Mouse (Mus musculus): Measurements from ENCODE around the gene Tfb1m. TPM values are rescaled to one million over a fixed set of nuclear protein-coding genes. Genes with fewer than 3 reads are reported as not detected.

Tfb1m gene
- polyA plus RNA-seq, 1 experiment from 2014 or later = 14.1 TPM

DNA sequence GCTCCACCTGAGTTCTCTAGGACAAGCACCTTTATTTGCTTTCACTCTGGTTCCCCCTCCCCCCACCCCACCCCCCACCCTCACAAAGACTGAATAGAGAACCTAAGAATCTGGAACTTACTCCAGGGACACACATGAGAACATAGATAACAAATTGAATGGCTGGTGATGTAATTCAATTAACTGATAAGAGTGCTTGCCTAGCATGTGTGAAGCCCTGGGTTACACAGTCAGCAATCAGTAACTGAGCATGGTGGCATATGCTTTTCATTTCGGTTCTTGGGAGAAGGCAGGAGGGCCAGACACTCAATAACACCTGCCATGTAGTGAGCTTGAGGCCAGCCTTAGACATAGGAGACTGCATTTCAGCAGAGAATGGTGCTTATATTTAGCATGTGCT lies 1.3 kb downstream of the Tfb1m start:
- no peak for DNase-seq (ENCODE audit: low spot score)
- H3K27ac ChIP-seq = no peak overlapping the region
- no peak overlapping the region for H3K4me3 ChIP-seq (replicated peaks; ENCODE audit: low read length)
- peak overlapping the region; percentile 82; the same call in 1 of the 2 replicates for H3K4me2 ChIP-seq (replicated peaks)
- 81% methylated on average over 1 of the region's 1 CpGs for WGBS
- no peaks in the 10 kb centered on the region for H3K27me3 ChIP-seq (ENCODE audit: control insufficient read depth, insufficient read depth, low read length)
- H3K36me3 ChIP-seq (replicated peaks; ENCODE audit: control insufficient read depth, insufficient read depth) = 0 out of 2 replicates have a peak, but pooled peaks cover 11% of the 10 kb centered on the region
- no peaks in the 10 kb centered on the region for H3K9me3 ChIP-seq (ENCODE audit: control insufficient read depth, low read length)
- no peak for ATAC-seq (ENCODE audit: low FRiP score)
- no peak overlapping the region for H3K9ac ChIP-seq
- peaks cover 12% of the 10 kb centered on the region for H3K4me1 ChIP-seq (replicated peaks; ENCODE audit: control insufficient read depth, insufficient read depth, low read length)

DNA sequence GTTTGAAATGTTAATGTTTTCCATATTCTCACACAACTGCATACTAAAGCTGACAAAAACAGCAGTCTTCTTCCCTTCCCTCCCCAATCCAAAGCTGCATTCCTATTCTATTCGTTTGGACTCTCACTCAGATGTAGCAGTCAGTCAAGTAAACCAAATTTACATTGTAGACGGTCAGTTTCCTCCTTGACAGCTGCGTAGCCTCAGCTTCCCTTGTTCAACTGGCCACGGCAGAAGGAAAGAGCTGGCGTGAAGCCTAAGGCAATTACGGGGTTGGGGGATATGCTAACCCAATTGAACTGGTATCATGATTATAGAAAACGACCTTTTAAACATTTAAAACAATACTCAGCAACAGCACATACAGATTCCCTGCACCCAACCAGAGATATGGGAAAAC lies 9.9 kb downstream of the Tfb1m start:
- no peak overlapping the region for H3K27ac ChIP-seq
- H3K36me3 ChIP-seq (replicated peaks; ENCODE audit: control insufficient read depth, insufficient read depth) = peaks cover 7% of the 10 kb centered on the region; the same call in 1 of the 2 replicates
- WGBS = 67% methylated on average over 7 of the region's 7 CpGs
- no peaks in the 10 kb centered on the region for H3K27me3 ChIP-seq (ENCODE audit: control insufficient read depth, insufficient read depth, low read length)
- no peak for ATAC-seq (ENCODE audit: low FRiP score)
- DNase-seq (ENCODE audit: low spot score) = no peak
- no peak overlapping the region for H3K9ac ChIP-seq
- no peak overlapping the region for H3K4me2 ChIP-seq (replicated peaks)
- no peaks in the 10 kb centered on the region for H3K9me3 ChIP-seq (ENCODE audit: control insufficient read depth, low read length)
- H3K4me1 ChIP-seq (replicated peaks; ENCODE audit: control insufficient read depth, insufficient read depth, low read length) = no peaks in the 10 kb centered on the region
- no peak overlapping the region for H3K4me3 ChIP-seq (replicated peaks; ENCODE audit: low read length)

DNA sequence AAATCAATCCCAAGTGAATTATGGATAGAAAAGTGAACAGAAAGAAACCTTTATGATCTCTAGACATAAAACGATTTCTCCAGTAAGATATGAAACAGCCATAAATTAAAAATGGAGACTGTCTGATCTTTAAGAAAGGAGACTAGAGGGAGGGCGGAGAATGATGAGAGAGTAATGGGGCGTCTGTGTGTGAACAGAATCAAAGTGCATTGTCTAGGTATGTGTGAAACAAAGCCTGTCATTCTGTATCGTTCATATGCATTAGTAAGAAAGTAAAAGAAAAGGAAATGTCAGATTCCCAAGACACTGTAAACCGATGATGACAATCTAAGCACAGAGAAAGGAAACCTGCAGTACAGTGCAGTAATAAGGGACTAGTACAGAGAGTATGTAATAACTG lies 16.5 kb downstream of the Tfb1m start:
- no peak overlapping the region for H3K4me3 ChIP-seq (replicated peaks; ENCODE audit: low read length)
- no peak overlapping the region for H3K9ac ChIP-seq
- no peaks in the 10 kb centered on the region for H3K4me1 ChIP-seq (replicated peaks; ENCODE audit: control insufficient read depth, insufficient read depth, low read length)
- peaks cover 17% of the 10 kb centered on the region for H3K36me3 ChIP-seq (replicated peaks; ENCODE audit: control insufficient read depth, insufficient read depth)
- DNase-seq (ENCODE audit: low spot score) (no peak), ATAC-seq (ENCODE audit: low FRiP score) (no peak)
- H3K27ac ChIP-seq = no peak overlapping the region
- WGBS = 87% methylated on average over 5 of the region's 5 CpGs
- H3K27me3 ChIP-seq (ENCODE audit: control insufficient read depth, insufficient read depth, low read length) = no peaks in the 10 kb centered on the region
- no peaks in the 10 kb centered on the region for H3K9me3 ChIP-seq (ENCODE audit: control insufficient read depth, low read length)
- no peak overlapping the region for H3K4me2 ChIP-seq (replicated peaks)

DNA sequence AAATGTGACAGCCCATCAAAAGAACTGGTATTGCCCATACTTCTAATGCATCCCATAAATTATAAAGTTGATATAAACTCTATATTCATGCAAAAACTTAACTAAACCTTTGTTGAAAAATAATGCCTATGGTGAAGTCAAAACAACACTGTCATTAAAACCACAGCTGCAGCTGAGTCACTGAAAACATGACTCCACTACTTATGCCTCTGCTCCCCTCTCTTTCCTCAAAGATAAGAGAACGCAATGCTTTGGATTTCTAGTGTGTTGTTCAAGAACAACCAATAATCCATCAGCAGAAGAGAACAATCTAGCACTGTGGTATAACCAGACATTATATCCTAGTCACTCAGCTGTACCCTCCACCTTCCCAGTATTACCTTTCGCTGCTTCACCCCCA lies 17.3 kb downstream of the Tfb1m start:
- Histone ChIP-seq H3K27me3 (ENCODE audit: control insufficient read depth, insufficient read depth, low read length) (no peaks in the 10 kb centered on the region), H3K4me1 (replicated peaks; ENCODE audit: control insufficient read depth, insufficient read depth, low read length) (no peaks in the 10 kb centered on the region), H3K4me2 (replicated peaks) (no peak overlapping the region), H3K27ac (no peak overlapping the region), H3K36me3 (replicated peaks; ENCODE audit: control insufficient read depth, insufficient read depth) (peaks cover 17% of the 10 kb centered on the region), H3K9ac (no peak overlapping the region), H3K9me3 (ENCODE audit: control insufficient read depth, low read length) (no peaks in the 10 kb centered on the region), H3K4me3 (replicated peaks; ENCODE audit: low read length) (no peak overlapping the region)
- DNase-seq (ENCODE audit: low spot score) (no peak), ATAC-seq (ENCODE audit: low FRiP score) (no peak)
- 91% methylated on average over 2 of the region's 2 CpGs for WGBS

DNA sequence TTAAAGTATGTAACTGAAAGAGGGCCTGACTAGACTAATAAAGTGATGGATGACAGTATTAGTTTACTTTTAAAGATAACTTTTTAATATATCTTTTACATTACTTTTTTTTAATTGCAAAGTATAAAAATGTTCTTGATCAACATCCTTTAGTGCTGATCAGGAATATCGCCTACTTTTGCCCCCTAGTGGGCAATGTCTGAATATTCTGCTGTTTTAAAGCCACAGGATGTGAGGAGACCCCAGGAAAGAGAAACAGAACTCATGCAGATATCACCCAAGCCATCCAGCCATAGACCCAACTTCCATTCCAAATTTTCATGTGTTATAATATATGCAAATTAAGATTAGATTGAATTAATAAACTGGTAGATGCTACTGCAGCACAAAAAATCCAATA lies 24.2 kb downstream of the Tfb1m start:
- H3K9me3 ChIP-seq (ENCODE audit: control insufficient read depth, low read length) = no peaks in the 10 kb centered on the region
- DNase-seq (ENCODE audit: low spot score) (peak; percentile 74), ATAC-seq (ENCODE audit: low FRiP score) (no peak; the same call in 1 of the 2 replicates)
- H3K27me3 ChIP-seq (ENCODE audit: control insufficient read depth, insufficient read depth, low read length) = no peaks in the 10 kb centered on the region
- no peak overlapping the region for H3K4me3 ChIP-seq (replicated peaks; ENCODE audit: low read length)
- H3K27ac ChIP-seq = no peak overlapping the region
- no peak overlapping the region for H3K4me2 ChIP-seq (replicated peaks)
- no peak overlapping the region for H3K9ac ChIP-seq
- no peaks in the 10 kb centered on the region for H3K36me3 ChIP-seq (replicated peaks; ENCODE audit: control insufficient read depth, insufficient read depth)
- WGBS = 29% methylated on average over 1 of the region's 1 CpGs
- no peaks in the 10 kb centered on the region for H3K4me1 ChIP-seq (replicated peaks; ENCODE audit: control insufficient read depth, insufficient read depth, low read length)

DNA sequence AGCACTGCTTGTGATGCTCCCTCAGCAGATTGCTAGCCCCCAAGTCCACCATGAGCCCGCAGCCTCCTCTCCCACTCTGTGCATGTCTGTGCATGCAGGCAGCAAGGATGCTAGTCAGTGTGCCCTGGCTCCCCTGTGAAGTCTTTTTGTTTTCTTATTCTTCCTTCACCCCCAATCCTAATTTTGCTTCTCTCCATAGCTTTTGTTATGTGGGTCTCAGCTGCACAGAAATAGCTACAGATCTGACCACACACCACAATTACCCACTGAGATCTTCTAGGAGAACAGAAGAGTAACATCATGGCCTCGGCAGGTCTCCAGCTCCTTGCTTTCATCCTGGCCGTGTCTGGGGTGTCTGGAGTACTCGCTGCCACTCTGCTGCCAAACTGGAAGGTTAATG lies 25.3 kb downstream of the Tfb1m start, which contains the start of gene Cldn20:
TSS of gene Cldn20 (plus strand) at position 301 of the 400 bp plus-strand sequence.
- Histone ChIP-seq H3K9ac (no peak within 1 kb of the TSS), H3K4me3 (replicated peaks; ENCODE audit: low read length) (no peak within 1 kb of the TSS), H3K27ac (no peak within 1 kb of the TSS), H3K9me3 (ENCODE audit: control insufficient read depth, low read length) (no peaks in the 10 kb centered on the region), H3K36me3 (replicated peaks; ENCODE audit: control insufficient read depth, insufficient read depth) (no peaks in the 10 kb centered on the region), H3K27me3 (ENCODE audit: control insufficient read depth, insufficient read depth, low read length) (no peaks in the 10 kb centered on the region), H3K4me2 (replicated peaks) (no peak within 1 kb of the TSS), H3K4me1 (replicated peaks; ENCODE audit: control insufficient read depth, insufficient read depth, low read length) (no peaks in the 10 kb centered on the region)
- no peak for ATAC-seq (ENCODE audit: low FRiP score)
- no peak for DNase-seq (ENCODE audit: low spot score)
- WGBS = 86% methylated on average over 4 of the region's 4 CpGs

DNA sequence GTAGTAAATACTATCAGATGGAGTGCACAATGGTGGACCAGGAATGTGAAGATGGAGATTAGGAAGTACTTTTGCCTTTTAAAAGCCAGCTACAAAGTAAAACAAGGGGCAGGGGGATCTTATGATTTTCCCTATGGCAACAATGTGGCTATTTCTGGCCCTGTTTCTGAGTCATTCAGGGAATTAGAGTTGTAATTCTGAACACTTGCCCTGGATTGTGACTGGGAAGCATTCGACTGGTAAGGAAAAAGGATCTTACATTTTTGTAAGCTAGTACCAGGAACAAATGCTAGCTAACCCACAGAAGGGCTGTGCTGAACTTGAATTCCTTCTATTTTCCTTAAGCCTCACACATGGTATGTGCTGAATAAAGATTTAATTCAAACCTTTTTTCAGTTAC lies 25.9 kb downstream of the Tfb1m start:
- WGBS = 82% methylated on average over 1 of the region's 1 CpGs
- no peaks in the 10 kb centered on the region for H3K4me1 ChIP-seq (replicated peaks; ENCODE audit: control insufficient read depth, insufficient read depth, low read length)
- DNase-seq (ENCODE audit: low spot score) (no peak), ATAC-seq (ENCODE audit: low FRiP score) (no peak)
- no peak overlapping the region for H3K9ac ChIP-seq
- H3K27me3 ChIP-seq (ENCODE audit: control insufficient read depth, insufficient read depth, low read length) = no peaks in the 10 kb centered on the region
- no peaks in the 10 kb centered on the region for H3K9me3 ChIP-seq (ENCODE audit: control insufficient read depth, low read length)
- H3K27ac ChIP-seq = no peak overlapping the region
- no peak overlapping the region for H3K4me2 ChIP-seq (replicated peaks)
- no peaks in the 10 kb centered on the region for H3K36me3 ChIP-seq (replicated peaks; ENCODE audit: control insufficient read depth, insufficient read depth)
- no peak overlapping the region for H3K4me3 ChIP-seq (replicated peaks; ENCODE audit: low read length)

DNA sequence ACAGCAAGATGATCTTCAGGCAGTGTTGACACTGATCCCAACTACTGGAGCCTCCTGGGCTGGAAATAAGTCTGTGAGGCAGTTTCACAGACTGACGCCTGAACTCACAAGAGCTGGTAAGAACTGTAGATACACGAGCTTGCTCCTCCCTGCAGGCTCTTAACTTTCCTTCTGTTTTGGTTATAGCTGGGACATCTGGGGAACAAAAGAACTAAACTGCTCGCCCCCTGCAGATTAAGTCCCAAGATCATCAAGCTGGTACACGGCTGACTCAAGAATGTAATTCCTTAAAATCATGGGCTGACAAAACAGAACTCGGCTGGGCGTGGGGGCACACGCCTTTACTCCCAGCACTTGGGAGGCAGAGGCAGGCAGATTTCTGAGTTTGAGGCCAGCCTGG lies 27.0 kb downstream of the Tfb1m start:
- H3K4me2 ChIP-seq (replicated peaks) = no peak overlapping the region
- no peaks in the 10 kb centered on the region for H3K27me3 ChIP-seq (ENCODE audit: control insufficient read depth, insufficient read depth, low read length)
- H3K4me3 ChIP-seq (replicated peaks; ENCODE audit: low read length) = no peak overlapping the region
- no peaks in the 10 kb centered on the region for H3K9me3 ChIP-seq (ENCODE audit: control insufficient read depth, low read length)
- no peaks in the 10 kb centered on the region for H3K4me1 ChIP-seq (replicated peaks; ENCODE audit: control insufficient read depth, insufficient read depth, low read length)
- DNase-seq (ENCODE audit: low spot score) (no peak), ATAC-seq (ENCODE audit: low FRiP score) (no peak)
- no peak overlapping the region for H3K9ac ChIP-seq
- H3K27ac ChIP-seq = no peak overlapping the region
- WGBS = 73% methylated on average over 7 of the region's 7 CpGs
- H3K36me3 ChIP-seq (replicated peaks; ENCODE audit: control insufficient read depth, insufficient read depth) = no peaks in the 10 kb centered on the region

DNA sequence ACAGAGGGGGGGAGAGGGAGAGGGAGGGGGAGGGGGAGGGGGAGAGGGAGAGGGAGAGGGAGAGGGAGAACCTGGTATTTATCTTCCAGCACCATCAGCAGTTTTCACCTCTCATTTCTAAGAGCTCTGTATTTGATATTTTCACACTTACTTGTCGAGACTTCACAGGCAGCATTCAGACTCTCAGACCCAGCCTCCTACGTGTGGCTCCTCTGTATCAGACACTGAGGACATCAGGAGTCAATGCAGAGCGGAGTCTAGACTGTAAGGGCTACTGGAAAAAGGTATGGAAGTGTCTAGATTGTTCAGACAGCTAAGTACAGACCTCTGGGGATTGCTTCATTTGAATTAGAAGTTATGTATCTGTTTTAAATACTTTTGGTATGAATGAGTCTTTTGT lies 28.1 kb downstream of the Tfb1m start:
- H3K27ac ChIP-seq = no peak overlapping the region
- ATAC-seq (ENCODE audit: low FRiP score) (no peak), DNase-seq (ENCODE audit: low spot score) (no peak)
- no peaks in the 10 kb centered on the region for H3K9me3 ChIP-seq (ENCODE audit: control insufficient read depth, low read length)
- H3K4me3 ChIP-seq (replicated peaks; ENCODE audit: low read length) = no peak overlapping the region
- H3K27me3 ChIP-seq (ENCODE audit: control insufficient read depth, insufficient read depth, low read length) = no peaks in the 10 kb centered on the region
- no peak overlapping the region for H3K4me2 ChIP-seq (replicated peaks)
- H3K36me3 ChIP-seq (replicated peaks; ENCODE audit: control insufficient read depth, insufficient read depth) = no peaks in the 10 kb centered on the region
- H3K9ac ChIP-seq = no peak overlapping the region
- H3K4me1 ChIP-seq (replicated peaks; ENCODE audit: control insufficient read depth, insufficient read depth, low read length) = no peaks in the 10 kb centered on the region
- 75% methylated on average over 3 of the region's 3 CpGs for WGBS

DNA sequence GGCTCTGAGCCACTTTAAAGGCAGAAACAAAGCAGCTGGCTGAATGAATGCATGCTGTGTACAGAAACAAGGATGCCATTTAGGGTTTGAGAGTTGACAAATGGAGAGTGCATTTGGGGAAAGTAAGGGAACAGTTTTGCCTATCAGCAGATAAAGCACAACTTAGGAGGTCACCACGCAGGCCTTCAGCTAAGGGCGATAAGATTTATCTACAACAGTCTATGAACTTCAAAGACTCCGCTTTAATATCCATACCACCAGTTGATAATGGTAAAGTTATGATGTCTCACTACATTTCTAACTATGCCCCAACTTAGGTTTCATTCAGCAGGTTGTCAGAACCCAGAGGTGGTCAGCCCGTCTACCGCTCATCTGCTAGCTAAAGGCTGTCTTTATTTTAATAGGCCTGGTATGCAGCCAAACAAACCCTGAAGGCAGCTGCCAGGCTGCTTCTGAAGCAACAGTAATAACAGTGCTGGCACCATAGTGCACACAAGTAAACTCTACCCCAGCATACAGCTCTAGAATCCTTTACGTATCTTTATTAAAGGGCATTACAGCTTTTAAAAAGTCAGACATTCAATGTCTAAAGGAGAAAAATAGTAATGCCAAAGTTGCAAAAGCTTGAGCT lies 29.6 kb downstream of the Tfb1m start:
- H3K36me3 ChIP-seq (replicated peaks; ENCODE audit: control insufficient read depth, insufficient read depth) = no peaks in the 10 kb centered on the region
- H3K9me3 ChIP-seq (ENCODE audit: control insufficient read depth, low read length) = no peaks in the 10 kb centered on the region
- no peaks in the 10 kb centered on the region for H3K4me1 ChIP-seq (replicated peaks; ENCODE audit: control insufficient read depth, insufficient read depth, low read length)
- DNase-seq (ENCODE audit: low spot score) (no peak), ATAC-seq (ENCODE audit: low FRiP score) (no peak)
- no peak overlapping the region for H3K27ac ChIP-seq
- no peaks in the 10 kb centered on the region for H3K27me3 ChIP-seq (ENCODE audit: control insufficient read depth, insufficient read depth, low read length)
- no peak overlapping the region for H3K4me2 ChIP-seq (replicated peaks)
- WGBS = 75% methylated on average over 6 of the region's 6 CpGs
- H3K9ac ChIP-seq = no peak overlapping the region
- no peak overlapping the region for H3K4me3 ChIP-seq (replicated peaks; ENCODE audit: low read length)
